Comparison of ENCODE assay signal across 23 mouse cellular contexts in the genomic region with DNA sequence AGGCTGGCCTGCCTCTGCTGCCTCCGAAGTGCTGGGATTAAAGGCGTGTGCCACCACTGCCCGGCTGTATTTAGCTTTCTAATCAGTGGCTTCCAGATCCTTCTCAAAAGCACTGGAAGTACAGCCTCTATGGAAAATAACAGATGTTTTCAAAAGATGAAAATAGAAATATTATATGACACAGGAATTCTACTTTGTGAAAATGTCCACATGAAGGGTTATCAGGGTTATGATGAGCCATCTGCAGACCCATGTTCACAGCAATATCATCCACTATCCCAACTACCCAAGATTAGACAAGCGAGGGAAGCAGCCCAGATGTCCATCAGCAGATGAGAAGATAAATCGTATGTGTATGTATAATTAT. TPM values are rescaled to one million over a fixed set of nuclear protein-coding genes. Genes with fewer than 3 reads are reported as not detected.
"Had no signal": no experiment of that assay in that cellular context is flagged by ENCODE, and none has a peak within 500 bp of the region (broad histone marks: within the 10 kb centered on the region; RNA-seq: fewer than 3 reads in every experiment).

No protein-coding gene starts in this region.

- H3K4me3 ChIP-seq: gastrocnemius, adult 2 months; heart, embryonic 10.5 days; heart, embryonic 12.5 days; hindbrain, embryonic 10.5 days; hindbrain, embryonic 13.5 days; hindbrain, embryonic 15.5 days; layer of hippocampus, adult 2 months; left cerebral cortex, adult 2 months; limb, embryonic 10.5 days; limb, embryonic 12.5 days had no signal

- H3K4me2 ChIP-seq: heart, embryonic 12.5 days; hindbrain, embryonic 13.5 days; hindbrain, embryonic 15.5 days; limb, embryonic 12.5 days had no signal

- DNase-seq: gastrocnemius, adult 2 months; gastrocnemius, postnatal 10 days; gastrocnemius, postnatal 25 days; heart, adult 18-20 months; heart, postnatal 10 days; heart, postnatal 4 days; kidney, adult 18-20 months; kidney, adult 8-10 months; kidney, postnatal 10 days; kidney, postnatal 25 days; kidney, postnatal 4 days had no signal

- H3K9ac ChIP-seq: heart, embryonic 12.5 days; hindbrain, embryonic 13.5 days; hindbrain, embryonic 15.5 days; limb, embryonic 12.5 days had no signal

- H3K27me3 ChIP-seq: heart, embryonic 12.5 days; hindbrain, embryonic 15.5 days; limb, embryonic 12.5 days had no signal

- ATAC-seq: hindbrain, postnatal 0 days; intestine, postnatal 0 days had no signal

- H3K36me3 ChIP-seq: heart, embryonic 10.5 days; heart, embryonic 12.5 days; hindbrain, embryonic 10.5 days; hindbrain, embryonic 13.5 days; hindbrain, embryonic 15.5 days; limb, embryonic 10.5 days; limb, embryonic 12.5 days had no signal

- H3K27ac ChIP-seq: gastrocnemius, adult 2 months; heart, embryonic 10.5 days; hindbrain, embryonic 10.5 days; hindbrain, embryonic 13.5 days; hindbrain, embryonic 15.5 days; hindbrain, postnatal 0 days; layer of hippocampus, adult 2 months; left cerebral cortex, adult 2 months; limb, embryonic 10.5 days; limb, embryonic 12.5 days had no signal

- H3K9me3 ChIP-seq: heart, embryonic 10.5 days; heart, embryonic 12.5 days; hindbrain, embryonic 10.5 days; hindbrain, embryonic 13.5 days; hindbrain, embryonic 15.5 days; limb, embryonic 10.5 days; limb, embryonic 12.5 days had no signal

RNA-seq across cellular contexts. Expression of a gene that starts 17.1 kb away (rescaled TPM):
- total RNA-seq: granulocyte monocyte progenitor cell, adult 5-6 weeks had no signal

RNA-seq across cellular contexts. Expression of a gene that starts 39.5 kb away (rescaled TPM):
- total RNA-seq: granulocyte monocyte progenitor cell, adult 5-6 weeks had no signal
